Mouse (Mus musculus) limb, embryonic 14.5 days (tissue): ENCODE measurements around the gene Mars. TPM values are rescaled to one million over a fixed set of nuclear protein-coding genes. Genes with fewer than 3 reads are reported as not detected.

Experiments
- ATAC-seq: fragments of 200-750 bp; cut with Nextera tagmentation; 2 replicates; pipeline ENCODE4 v1.8.0; 2017; ENCODE audit warnings: low read depth, moderate number of reproducible peaks, moderate TSS enrichment; ENCODE audit not compliant: low FRiP score
- DNase-seq: peaks from one replicate; pipeline ENCODE4 v3.0.0-alpha.2; 2015; ENCODE audit warnings: low spot score
- H3K27ac ChIP-seq: fragments of 300-500 bp; sonication (generic); replicated peaks from 2 replicates; pipeline ENCODE4 v1.5.1; 2014; ENCODE audit warnings: low read depth, mild to moderate bottlenecking, low read length, moderate library complexity, mixed read lengths
- H3K27me3 ChIP-seq: fragments of 300-500 bp; sonication (generic); 2 replicates; pipeline ENCODE4 v1.6.1; 2014; ENCODE audit warnings: low read length, mixed read lengths; ENCODE audit not compliant: control insufficient read depth, insufficient read depth
- H3K36me3 ChIP-seq: fragments of 300-500 bp; sonication (generic); 2 replicates; pipeline ENCODE4 v1.6.1; 2014; ENCODE audit warnings: mild to moderate bottlenecking, low read length, moderate library complexity, mixed read lengths; ENCODE audit not compliant: control insufficient read depth, insufficient read depth
- H3K4me1 ChIP-seq: fragments of 300-500 bp; sonication (generic); 2 replicates; pipeline ENCODE4 v1.6.1; 2014; ENCODE audit warnings: antibody characterized with exemption, low read length, mixed read lengths; ENCODE audit not compliant: control insufficient read depth, insufficient read depth
- H3K4me2 ChIP-seq: fragments of 300-500 bp; sonication (generic); replicated peaks from 2 replicates; pipeline ENCODE4 v1.6.1; 2014; ENCODE audit warnings: low read depth, mild to moderate bottlenecking, low read length, moderate library complexity; ENCODE audit not compliant: severe bottlenecking
- H3K4me3 ChIP-seq: fragments of 300-500 bp; sonication (generic); replicated peaks from 2 replicates; pipeline ENCODE4 v1.5.1; 2014; ENCODE audit warnings: low read length
- H3K9ac ChIP-seq: fragments of 300-500 bp; sonication (generic); 2 replicates; pipeline ENCODE4 v1.6.1; 2014; ENCODE audit warnings: mild to moderate bottlenecking, low read depth, low read length, moderate library complexity; ENCODE audit not compliant: severe bottlenecking
- H3K9me3 ChIP-seq: fragments of 300-500 bp; sonication (generic); 2 replicates; pipeline ENCODE4 v1.6.1; 2016; ENCODE audit warnings: low read length; ENCODE audit not compliant: control insufficient read depth
- POLR2A ChIP-seq: fragments of 200-500 bp; IDR thresholded peaks from 2 replicates; pipeline ENCODE4 v1.8.0; 2012; ENCODE audit warnings: inconsistent platforms, mild to moderate bottlenecking, moderate library complexity, borderline replicate concordance; ENCODE audit not compliant: insufficient read depth, insufficient read length; ENCODE audit errors: extremely low read depth
- WGBS: fragments of 180-500 bp; shearing (Covaris S2); extraction: QIAGEN DNeasy Blood & Tissue Kit; methylation state at CpG from one replicate; pipeline ENCODE4 v1.1.7; 2014; 5-methylcytosine and 5-hydroxymethylcytosine counted together
- polyA plus RNA-seq, 2 experiments: library from polyadenylated mRNA; depleted of rRNA in 1 of 2; stranded (reverse) in 1 of 2; unstranded in 1 of 2; fragments of >200 nt; fragmentation: Nextera tagmentation in 1 of 2; extraction: Ambion mirVana in 1 of 2; gene quantifications; 2 replicates each; pipeline versions ENCODE4 v1.2.1 to v1.2.3; 2012 to 2014

Gene Mars
- polyA plus RNA-seq, 2 experiments: 79.8 to 114 TPM

- no peaks in the 10 kb centered on the region for H3K27me3 ChIP-seq
- no peak for TF ChIP-seq POLR2A
- H3K9me3 ChIP-seq: no peaks in the 10 kb centered on the region
- H3K9ac ChIP-seq: no peak overlapping the region
- H3K27ac ChIP-seq: no peak overlapping the region
- DNase-seq (no peak), ATAC-seq (no peak)
- no peak overlapping the region for H3K4me2 ChIP-seq
- no peak overlapping the region for H3K4me3 ChIP-seq
- H3K4me1 ChIP-seq: 0 out of 2 replicates have a peak, but pooled peaks cover 6% of the 10 kb centered on the region
- WGBS: 71% methylated on average over 4 of the region's 4 CpGs
- H3K36me3 ChIP-seq: no peaks in the 10 kb centered on the region
Observed at GRCm38 (mm10) chr10:127348957-127349356, 37.4 kb upstream of the Mars start.

DNA sequence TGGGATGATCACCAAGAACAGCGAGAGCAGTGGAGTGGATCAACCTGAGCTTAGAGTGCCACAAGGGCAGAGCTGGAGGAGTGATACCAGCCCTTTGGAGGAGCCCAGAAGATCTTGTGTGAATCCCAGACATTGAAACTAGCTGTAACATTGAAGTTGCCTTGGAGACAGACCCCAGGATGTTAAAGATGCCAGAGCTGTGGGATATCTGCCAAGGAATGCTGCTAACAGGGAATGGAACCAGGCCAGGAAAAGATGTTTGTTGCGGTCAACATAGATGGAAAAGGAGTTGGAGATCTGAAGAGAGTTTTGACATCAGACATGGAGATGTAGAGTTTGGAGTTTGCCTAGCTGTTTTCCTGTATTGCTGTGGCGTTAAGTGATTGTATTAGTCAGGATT, 34.6 kb upstream of the Mars start:
- Histone ChIP-seq H3K9ac (no peak overlapping the region), H3K4me2 (no peak overlapping the region), H3K36me3 (no peaks in the 10 kb centered on the region), H3K4me3 (no peak overlapping the region), H3K27ac (no peak overlapping the region), H3K9me3 (no peaks in the 10 kb centered on the region), H3K4me1 (0 out of 2 replicates have a peak, but pooled peaks cover 3% of the 10 kb centered on the region), H3K27me3 (no peaks in the 10 kb centered on the region)
- ATAC-seq: no peak
- 82% methylated on average over 3 of the region's 3 CpGs for WGBS
- TF ChIP-seq POLR2A: no peak
- no peak for DNase-seq

- Histone ChIP-seq H3K9me3 (no peaks in the 10 kb centered on the region), H3K9ac (no peak overlapping the region), H3K36me3 (no peaks in the 10 kb centered on the region), H3K4me2 (no peak overlapping the region), H3K4me1 (no peaks in the 10 kb centered on the region), H3K27me3 (no peaks in the 10 kb centered on the region), H3K27ac (no peak overlapping the region), H3K4me3 (no peak overlapping the region)
- DNase-seq (no peak), ATAC-seq (no peak)
- no peak for TF ChIP-seq POLR2A
- WGBS: 71% methylated on average over 3 of the region's 3 CpGs
Observed at GRCm38 (mm10) chr10:127343029-127343428, 31.4 kb upstream of the Mars start.

DNA sequence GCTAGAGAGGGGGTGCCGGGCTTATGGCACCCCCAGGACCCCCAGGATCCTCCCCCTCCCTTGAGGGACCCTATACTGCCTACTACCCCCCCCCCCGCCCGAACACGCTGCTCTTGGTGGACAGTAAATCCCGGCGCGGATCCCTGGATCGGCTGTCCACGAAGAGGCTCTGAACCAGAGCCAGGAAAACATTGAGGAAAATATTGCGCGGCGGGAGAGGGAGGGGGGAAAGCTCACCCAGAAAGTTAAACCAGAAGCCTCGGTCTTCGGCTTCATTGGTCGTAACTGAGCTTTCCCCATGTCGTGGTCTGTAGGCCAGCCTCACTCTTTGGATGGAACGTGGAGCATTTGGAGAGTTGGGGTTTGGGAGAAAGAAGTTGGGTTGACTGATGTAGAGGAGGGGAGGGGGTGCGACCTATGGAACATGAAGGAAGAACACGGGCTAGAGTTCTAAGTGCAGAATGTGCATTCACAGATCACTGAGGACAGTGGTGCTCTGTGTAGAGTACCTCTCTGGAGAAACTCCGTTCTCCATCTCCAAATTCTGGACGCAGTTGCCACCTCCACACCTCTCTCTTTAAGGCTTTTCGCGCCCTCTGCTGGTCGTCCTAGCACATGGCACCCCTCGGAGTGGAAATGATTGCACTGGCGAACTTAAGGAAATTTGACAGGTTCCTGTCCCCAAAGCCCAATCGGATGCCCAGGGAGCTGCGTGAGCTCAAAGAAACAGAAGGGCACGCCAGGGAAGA, 30.5 kb upstream of the Mars start, which contains the start of gene Gli1:
Gene Gli1, minus strand, starts transcription at position 84 of the 749 bp plus-strand sequence.
- under 1% methylated on average over 29 of the region's 29 CpGs for WGBS
- DNase-seq (peak; percentile 85), ATAC-seq (peak; percentile 36)
- no peak for TF ChIP-seq POLR2A
- Histone ChIP-seq H3K27ac (peak within 1 kb of the TSS; percentile 95), H3K9ac (peak within 1 kb of the TSS; percentile 59), H3K27me3 (no peaks in the 10 kb centered on the region), H3K4me2 (peak within 1 kb of the TSS; percentile 92), H3K36me3 (0 out of 2 replicates have a peak, but pooled peaks cover 9% of the 10 kb centered on the region), H3K4me1 (no peaks in the 10 kb centered on the region), H3K4me3 (peak within 1 kb of the TSS; percentile 50), H3K9me3 (no peaks in the 10 kb centered on the region)

DNA sequence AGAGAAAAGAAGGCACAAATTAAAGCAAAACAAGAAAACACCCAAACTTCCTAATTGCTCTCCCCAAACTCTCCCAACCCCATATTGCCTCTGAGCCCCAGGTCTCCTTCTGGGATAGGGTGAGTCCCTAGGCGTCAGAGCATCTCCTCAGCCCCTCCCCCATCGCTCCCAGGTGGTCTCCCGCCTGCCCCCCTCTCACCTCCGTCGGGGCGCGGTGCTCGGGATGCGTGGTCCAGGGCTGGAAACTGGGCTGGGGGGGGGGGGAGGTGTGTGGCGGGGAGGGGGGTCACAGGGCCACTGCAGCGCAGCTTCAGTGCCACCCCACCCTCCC, 29.7 kb upstream of the Mars start:
- peaks cover 16% of the 10 kb centered on the region; the same call in 1 of the 2 replicates for H3K36me3 ChIP-seq
- no peaks in the 10 kb centered on the region for H3K9me3 ChIP-seq
- peak overlapping the region; percentile 59 for H3K9ac ChIP-seq
- no peak for TF ChIP-seq POLR2A
- peak overlapping the region; percentile 95 for H3K27ac ChIP-seq
- H3K27me3 ChIP-seq: no peaks in the 10 kb centered on the region
- ATAC-seq (no peak), DNase-seq (no peak)
- peak overlapping the region; percentile 50 for H3K4me3 ChIP-seq
- WGBS: 0% methylated on average over 8 of the region's 11 CpGs
- H3K4me2 ChIP-seq: peak overlapping the region; percentile 92
- H3K4me1 ChIP-seq: no peaks in the 10 kb centered on the region
